ENCODE assay signal across 9 mouse cellular contexts in the genomic region with DNA sequence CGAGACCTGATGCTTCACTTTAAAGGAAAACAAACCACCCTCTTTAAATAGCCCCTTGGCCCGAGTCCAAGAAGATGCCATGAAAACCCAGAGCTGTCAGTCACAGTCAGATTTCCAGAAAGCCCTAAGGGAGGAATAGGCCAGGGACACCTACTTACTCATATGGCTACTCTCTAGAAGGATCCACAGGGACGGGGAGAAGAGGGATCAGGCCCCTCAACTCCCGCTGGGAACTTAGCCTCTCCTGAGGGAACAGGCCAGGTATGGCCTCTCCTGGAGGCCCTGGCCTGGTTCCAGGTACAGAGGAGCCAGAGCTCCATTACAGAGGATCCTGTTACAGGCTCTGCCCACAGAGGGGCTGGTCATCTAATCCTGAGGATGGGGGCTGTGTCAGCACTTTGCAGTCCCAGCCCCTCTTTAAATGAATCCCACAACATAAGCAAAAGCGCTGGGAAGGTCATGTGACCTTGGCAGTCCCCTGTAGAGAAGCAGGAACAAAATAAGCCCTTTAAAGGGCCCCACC. TPM values are rescaled to one million over a fixed set of nuclear protein-coding genes. Genes with fewer than 3 reads are reported as not detected.
A peak's percentile ranks its signal among the peaks of the same experiment; 100 is the strongest.
DNase-seq lines count a peak whose midpoint lies in the region; ATAC-seq lines count a peak whose summit lies in the region.
"Had no signal": no experiment of that assay in that cellular context is flagged by ENCODE, and none has a peak within 500 bp of the region (broad histone marks: within the 10 kb centered on the region; RNA-seq: fewer than 3 reads in every experiment).

No protein-coding gene starts in this region.

- peak overlapping the region; percentile 23 for H3K4me2 ChIP-seq in intestine, embryonic 14.5 days (ENCODE audit: low read length)
- H3K4me2 ChIP-seq in midbrain, embryonic 13.5 days (replicated peaks): peak overlapping the region; percentile 67

- H3K36me3 ChIP-seq in intestine, embryonic 14.5 days (ENCODE audit: control insufficient read depth, insufficient read depth, low read length): peaks cover 14% of the 10 kb centered on the region
- peaks cover 36% of the 10 kb centered on the region for H3K36me3 ChIP-seq in midbrain, embryonic 13.5 days

- 0 out of 2 replicates have a peak, but pooled peaks cover 9% of the 10 kb centered on the region for H3K27me3 ChIP-seq in intestine, embryonic 14.5 days (replicated peaks; ENCODE audit: control insufficient read depth, insufficient read depth, low read length)
- peaks cover 15% of the 10 kb centered on the region for H3K27me3 ChIP-seq in midbrain, embryonic 13.5 days

- DNase-seq in cerebellum, adult 9-11 months: peak; percentile 71
- DNase-seq in cerebellum, postnatal 4 days (ENCODE audit: low spot score in 2 of 2): no peak
- peak; percentile 56 to 70 for DNase-seq in cerebellum, postnatal 10 days
- no peak for DNase-seq in intestine, embryonic 14.5 days (ENCODE audit: low spot score)
- no peak for DNase-seq in testis, postnatal 14 days (ENCODE audit: low spot score)
- DNase-seq in left cerebral cortex, adult 8-10 months (ENCODE audit: low spot score in 2 of 2): no peak
- no peak for DNase-seq in layer of hippocampus, adult 18-20 months (ENCODE audit: low spot score in 2 of 2)

- no peak overlapping the region for H3K9ac ChIP-seq in intestine, embryonic 14.5 days (ENCODE audit: low read length)
- H3K9ac ChIP-seq in midbrain, embryonic 13.5 days (replicated peaks): peak overlapping the region; percentile 80
- H3K9ac ChIP-seq: liver, embryonic 14.5 days had no signal

- no peak overlapping the region for H3K27ac ChIP-seq in intestine, embryonic 14.5 days (ENCODE audit: low read depth)
- peak overlapping the region; percentile 76; the same call in 1 of the 2 replicates for H3K27ac ChIP-seq in midbrain, embryonic 13.5 days
- H3K27ac ChIP-seq: liver, embryonic 14.5 days had no signal

- WGBS in intestine, embryonic 14.5 days: 21% methylated on average over 5 of the region's 5 CpGs
- 20% methylated on average over 5 of the region's 5 CpGs for WGBS in midbrain, embryonic 13.5 days

- no peaks in the 10 kb centered on the region for H3K9me3 ChIP-seq in intestine, embryonic 14.5 days (ENCODE audit: control insufficient read depth, low read length)
- no peaks in the 10 kb centered on the region for H3K9me3 ChIP-seq in midbrain, embryonic 13.5 days

- no peak overlapping the region for H3K4me3 ChIP-seq in intestine, embryonic 14.5 days (ENCODE audit: low read depth, low read length)
- peak overlapping the region; percentile 55 for H3K4me3 ChIP-seq in midbrain, embryonic 13.5 days (replicated peaks)

- H3K4me1 ChIP-seq in intestine, embryonic 14.5 days (replicated peaks; ENCODE audit: control insufficient read depth, insufficient read depth, low read length): peaks cover 28% of the 10 kb centered on the region
- peaks cover 55% of the 10 kb centered on the region for H3K4me1 ChIP-seq in midbrain, embryonic 13.5 days (replicated peaks)

- no peak for ATAC-seq in intestine, embryonic 14.5 days (replicated peaks; ENCODE audit: low FRiP score, low TSS enrichment, low read depth)
- ATAC-seq in midbrain, embryonic 13.5 days: no peak

RNA-seq across cellular contexts. Expression of a gene that starts 34.7 kb away (rescaled TPM):
- polyA plus RNA-seq in intestine, embryonic 14.5 days (2014; fragmentation: Nextera tagmentation; extraction: Ambion mirVana): 7.2 and 7.4 TPM in 2 replicates
- polyA plus RNA-seq in midbrain, embryonic 13.5 days (2015; fragmentation: Nextera tagmentation; extraction: Ambion mirVana): 5.1 and 5.4 TPM in 2 replicates
- total RNA-seq in left cerebral cortex, adult 8-10 months (2022): 10 to 100 TPM; 15.2 to 22.8 (median 18.4) TPM
- 1 to 10 TPM; 6.4 to 7.5 TPM for total RNA-seq in layer of hippocampus, adult 18-20 months (2021)

RNA-seq across cellular contexts. Expression of a gene that starts 36.9 kb away (rescaled TPM):
- polyA plus RNA-seq in intestine, embryonic 14.5 days (2014; fragmentation: Nextera tagmentation; extraction: Ambion mirVana): 92.9 and 97.2 TPM in 2 replicates
- 102 and 115 TPM in 2 replicates for polyA plus RNA-seq in midbrain, embryonic 13.5 days (2015; fragmentation: Nextera tagmentation; extraction: Ambion mirVana)
- 10 to 100 TPM; 90.5 to 98.5 (median 96.4) TPM for total RNA-seq in left cerebral cortex, adult 8-10 months (2022)
- total RNA-seq in layer of hippocampus, adult 18-20 months (2021): 10 to 100 TPM; 78.5 to 81.1 TPM

RNA-seq across cellular contexts. Expression of a gene that starts 37.0 kb away (rescaled TPM):
- 14.6 and 19.5 TPM in 2 replicates for polyA plus RNA-seq in intestine, embryonic 14.5 days (2014; fragmentation: Nextera tagmentation; extraction: Ambion mirVana)
- polyA plus RNA-seq in midbrain, embryonic 13.5 days (2015; fragmentation: Nextera tagmentation; extraction: Ambion mirVana): 19.9 and 21.3 TPM in 2 replicates
- total RNA-seq in left cerebral cortex, adult 8-10 months (2022): 10 to 100 TPM; 44.1 to 52.8 (median 46.3) TPM
- 10 to 100 TPM; 32.6 to 35.4 TPM for total RNA-seq in layer of hippocampus, adult 18-20 months (2021)

Comparison
In these comparisons a context has a peak if more than half of its experiments do, and no peak if none do; other contexts are left out.
1. DNase-seq: peak in cerebellum, adult 9-11 months (single experiment) and cerebellum, postnatal 10 days (2 of 2); none in cerebellum, postnatal 4 days (0 of 2), intestine, embryonic 14.5 days (single experiment), testis, postnatal 14 days (single experiment), left cerebral cortex, adult 8-10 months (0 of 2) and layer of hippocampus, adult 18-20 months (0 of 2).